Mouse (Mus musculus): ENCODE measurements around the gene Baiap2l1.

GRCm38 (mm10) chr5:144269926-144270325 is 88.0 kb downstream of the Baiap2l1 start:
- TF ChIP-seq CTCF (IDR thresholded peaks at IDR 0.05; ENCODE audit: low read depth): no peak
- TF ChIP-seq EP300 (IDR thresholded peaks at IDR 0.05; ENCODE audit: low read depth): no peak

All from liver, postnatal 0 days (tissue).